Mouse (Mus musculus): ENCODE data around the gene Ptpro.
A peak's percentile ranks its signal among the peaks of the same experiment; 100 is the strongest.

Ptpro gene

DNA sequence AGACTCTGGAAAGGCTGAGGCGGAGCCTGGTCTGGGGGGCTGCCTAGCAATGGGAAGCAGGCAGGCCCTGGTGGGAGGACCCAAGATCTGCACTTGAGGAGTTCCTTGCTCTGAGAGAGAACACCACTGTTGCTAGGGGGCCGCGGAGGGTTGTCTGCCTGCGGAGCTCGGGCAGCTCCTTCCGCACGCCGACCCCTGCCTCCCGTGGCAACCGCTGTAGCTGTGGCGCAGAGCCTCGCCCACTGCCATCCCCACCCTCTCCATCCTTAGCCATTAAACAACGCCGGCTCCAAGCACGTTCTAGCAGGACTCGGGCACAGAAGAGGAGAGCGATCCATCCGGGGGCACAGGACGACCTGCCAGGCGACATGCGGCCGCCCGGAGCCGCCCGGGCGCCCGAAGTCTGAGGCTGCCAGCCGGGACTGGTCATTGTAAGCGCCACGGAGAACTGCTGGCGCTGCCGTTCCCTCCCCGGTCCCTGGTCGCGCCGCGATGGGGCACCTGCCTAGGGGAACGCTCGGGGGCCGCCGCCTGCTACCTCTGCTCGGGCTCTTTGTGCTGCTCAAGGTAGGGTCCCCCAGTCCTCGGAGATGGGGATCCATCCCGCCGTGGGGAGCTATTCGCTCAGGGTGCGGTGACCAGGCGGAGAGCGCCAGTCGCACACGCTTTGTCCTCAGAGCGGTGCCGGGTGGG lies at the start of gene Ptpro:
Gene Ptpro, plus strand, starts transcription at position 126 of the 693 bp plus-strand sequence.
- peak; percentile 47 for DNase-seq

DNA sequence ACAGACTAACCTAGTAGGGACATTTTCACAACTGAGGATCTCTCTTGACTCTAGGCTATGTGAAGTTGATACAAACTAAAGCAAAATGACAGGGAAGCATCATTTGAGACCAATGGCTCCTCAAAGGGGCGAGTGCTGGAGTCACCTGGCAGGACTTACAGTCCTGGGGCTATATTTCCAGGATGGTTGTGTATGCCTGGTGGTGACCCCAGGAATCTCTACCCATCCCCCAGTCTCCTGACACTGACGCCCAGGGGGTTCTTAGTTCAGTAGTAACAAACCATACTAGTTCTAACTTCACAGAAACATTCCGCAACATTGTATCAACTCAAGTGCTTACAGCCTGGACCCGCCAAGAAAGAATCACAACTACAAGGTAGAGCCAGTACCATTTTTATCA lies 49.5 kb upstream of the Ptpro start:
- DNase-seq, result no peak

DNA sequence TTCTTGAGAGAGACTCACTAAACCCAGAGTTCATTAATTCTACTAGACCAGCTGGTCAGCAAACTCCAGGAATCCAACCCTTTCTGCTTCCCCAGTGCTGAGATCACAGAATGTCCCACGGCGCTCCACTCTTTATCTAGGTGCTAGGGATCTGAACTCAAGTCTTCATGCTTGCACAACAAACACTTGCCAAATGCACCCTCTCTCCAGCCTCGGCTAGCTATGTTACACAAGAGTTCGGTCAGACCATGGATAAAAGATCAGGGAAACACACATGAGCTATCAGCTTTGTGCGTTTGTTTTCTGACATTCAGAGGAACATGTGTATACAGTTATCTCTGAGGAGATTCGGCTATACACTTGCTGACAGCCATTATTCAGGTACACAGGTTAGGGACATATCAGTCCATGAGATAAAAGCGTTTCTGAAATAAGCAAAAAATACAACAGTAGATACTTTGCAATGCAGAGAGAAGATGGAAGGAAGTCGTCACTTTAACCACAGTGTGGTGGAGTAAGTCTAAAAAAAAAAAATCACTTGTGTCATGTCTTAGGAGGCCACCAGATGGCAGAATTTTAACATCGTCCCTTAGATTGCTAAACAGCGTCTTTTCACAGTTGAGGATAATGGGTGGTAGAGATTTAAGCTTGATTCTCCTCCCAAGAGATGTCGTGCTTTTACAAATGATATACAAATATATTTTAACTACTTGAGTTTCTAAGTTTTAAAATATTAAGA lies 46.3 kb upstream of the Ptpro start:
- peak; percentile 15 for DNase-seq

DNA sequence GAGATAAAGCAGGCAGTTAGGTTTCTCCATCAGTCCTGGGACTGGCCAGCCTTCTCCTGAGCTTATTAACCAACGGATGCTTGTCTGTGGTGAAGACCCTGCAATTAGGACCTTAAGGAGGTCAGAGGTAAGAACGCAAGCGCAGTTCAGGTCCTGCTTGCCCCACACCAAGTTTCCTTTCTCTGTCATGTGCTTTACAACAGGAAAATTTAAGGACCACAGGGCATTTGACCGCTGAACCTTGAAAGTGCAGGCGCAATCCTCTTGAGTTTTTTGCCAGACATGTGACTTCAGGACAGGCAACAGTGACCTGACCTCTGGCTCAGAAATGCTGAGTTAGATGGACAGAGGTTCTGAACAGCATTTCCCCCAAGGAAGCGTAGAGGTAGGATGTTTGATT lies 45.0 kb upstream of the Ptpro start:
- DNase-seq, result no peak

DNA sequence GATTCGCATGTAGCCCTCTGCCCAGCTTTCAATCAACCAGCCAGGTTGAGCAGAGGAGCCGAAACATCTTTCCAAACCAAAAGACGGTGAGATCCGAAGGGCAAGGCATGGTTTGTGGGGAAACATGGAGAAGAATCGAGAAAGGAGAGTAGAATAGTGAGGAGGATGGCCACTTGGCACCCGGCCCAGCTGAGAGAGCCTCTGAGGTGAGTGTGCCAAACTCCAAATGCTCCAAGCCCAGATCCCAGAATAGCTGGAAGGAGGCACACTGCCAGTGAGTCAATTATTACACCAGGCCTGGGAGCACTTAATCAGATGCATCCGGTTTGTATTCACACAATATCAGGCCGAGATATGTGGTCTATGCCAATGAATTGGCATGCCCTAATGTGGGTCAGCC lies 42.1 kb upstream of the Ptpro start:
- DNase-seq, result peak; percentile 39

DNA sequence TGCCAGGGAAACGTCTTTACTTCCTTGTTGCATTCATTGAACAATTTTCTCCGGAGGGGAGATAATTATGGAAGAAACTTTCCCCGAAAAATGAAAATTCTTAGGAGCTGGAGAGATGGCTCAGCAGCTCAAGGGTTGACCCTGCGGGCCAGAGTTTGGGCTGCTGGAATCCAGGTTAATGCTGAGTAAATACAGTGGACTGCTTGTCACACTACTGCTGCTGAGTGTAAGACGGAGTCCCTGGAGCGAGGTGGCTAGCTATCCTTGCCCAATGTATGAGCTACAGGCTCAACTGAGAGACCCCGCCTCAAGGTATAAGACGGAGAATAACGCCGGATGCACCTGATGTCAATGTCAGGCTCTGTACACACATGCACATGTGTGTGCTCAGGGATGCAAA lies 41.1 kb upstream of the Ptpro start:
- DNase-seq, result no peak

DNA sequence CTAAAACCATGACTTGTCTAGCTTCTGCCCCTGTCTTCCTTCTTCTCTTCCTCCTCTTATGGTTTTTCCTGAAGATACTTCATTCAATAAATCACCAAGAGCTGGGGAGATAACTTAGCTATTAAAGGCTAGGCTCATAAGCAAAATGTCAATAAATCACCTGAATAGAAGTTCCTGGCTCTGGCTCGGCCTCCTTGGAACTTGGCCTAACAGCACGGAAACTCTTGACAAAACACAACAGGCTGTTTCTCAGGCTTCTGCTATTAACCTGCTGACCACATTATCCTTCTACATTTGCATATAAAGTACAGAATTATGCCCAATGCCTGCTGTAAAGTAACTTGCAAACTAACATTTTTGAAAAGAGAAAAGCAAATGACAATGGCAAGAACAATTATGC lies 40.7 kb upstream of the Ptpro start:
- DNase-seq, result no peak

DNA sequence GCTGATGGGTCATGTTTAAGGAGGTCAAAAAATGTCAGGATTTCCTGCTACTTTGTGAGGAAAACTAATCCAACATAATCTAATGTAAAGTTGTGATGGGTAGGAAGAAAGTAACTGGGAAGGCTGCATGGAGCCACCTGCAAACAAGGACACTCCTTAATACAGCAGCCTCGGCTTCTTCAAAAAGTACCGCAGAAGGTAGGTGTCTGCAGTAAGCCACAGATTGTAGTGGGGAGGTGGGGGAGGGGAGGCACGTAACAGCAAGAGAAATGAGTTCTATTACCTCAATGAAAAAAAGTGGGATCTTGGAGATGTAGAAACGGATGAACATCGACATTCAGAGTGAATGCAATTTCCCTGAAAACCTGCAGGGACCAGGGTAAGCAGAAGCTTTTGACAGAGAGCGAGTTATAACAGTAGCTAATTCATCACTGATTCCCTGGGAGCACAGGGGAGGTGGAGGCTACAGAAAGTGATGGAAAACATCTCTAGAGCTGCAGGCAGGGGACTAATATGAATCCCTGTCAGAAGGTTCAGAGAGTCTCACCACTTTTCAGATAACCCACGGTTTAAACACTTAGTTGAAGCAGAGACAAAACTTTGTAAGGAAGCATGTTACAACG lies 34.2 kb upstream of the Ptpro start:
- DNase-seq, result no peak

DNA sequence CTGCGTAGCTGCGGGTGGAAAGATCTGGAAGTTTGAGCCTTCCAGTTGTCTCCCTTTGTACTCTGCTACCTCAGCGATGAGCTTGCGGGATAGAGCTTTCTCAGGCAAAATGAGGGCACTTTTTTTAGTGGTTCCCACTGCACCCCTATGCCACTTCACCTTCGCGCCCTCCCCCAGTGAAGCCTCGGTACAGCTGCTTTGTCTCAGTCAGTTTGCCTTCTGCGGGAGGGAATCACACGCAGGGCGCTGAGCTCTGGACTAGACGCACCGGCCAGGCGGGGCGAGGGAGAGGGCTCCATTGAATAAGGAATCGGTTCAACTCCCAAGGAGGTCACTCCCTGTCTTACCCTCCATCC lies 746 bp downstream of the Ptpro start:
- peak; percentile 10 for DNase-seq

DNA sequence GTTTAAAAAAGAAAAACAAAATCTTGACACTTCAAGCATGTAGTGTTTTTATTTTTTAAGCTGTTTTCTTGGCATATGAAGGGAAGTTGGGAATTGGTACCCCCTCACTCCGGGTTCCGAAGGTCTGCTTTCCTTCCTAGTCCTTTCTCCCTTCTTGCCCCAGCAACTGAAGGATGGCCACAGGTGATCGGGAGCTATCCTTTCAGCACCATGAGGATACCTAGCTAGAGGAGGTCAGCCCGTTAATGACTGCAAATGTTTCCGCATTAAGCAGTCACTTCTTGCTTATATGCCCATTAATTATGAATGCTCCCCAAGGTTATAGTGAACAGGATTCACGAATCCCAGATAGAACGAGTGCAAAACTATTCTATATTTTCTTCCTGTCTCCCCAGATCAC lies 1.3 kb downstream of the Ptpro start:
- no peak for DNase-seq

DNA sequence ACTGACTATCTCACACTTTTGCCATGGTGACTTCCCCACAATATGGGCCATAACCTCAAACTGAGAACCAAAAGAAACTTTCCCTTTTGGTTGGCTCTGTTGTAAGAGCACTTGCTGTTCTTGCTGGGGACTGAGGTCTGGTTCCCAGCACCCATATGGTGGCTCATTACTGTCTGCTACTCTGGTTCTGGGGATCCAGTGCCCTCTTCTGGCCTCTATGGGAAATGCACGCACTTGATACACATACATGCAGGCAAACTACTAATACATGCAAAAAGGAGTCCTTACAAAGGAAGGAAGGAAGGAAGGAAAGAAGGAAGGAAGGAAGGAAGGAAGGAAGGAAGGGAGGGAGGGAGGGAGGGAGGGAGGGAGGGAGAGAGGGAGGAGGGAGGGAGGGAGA lies 8.9 kb downstream of the Ptpro start:
- DNase-seq, result no peak

DNA sequence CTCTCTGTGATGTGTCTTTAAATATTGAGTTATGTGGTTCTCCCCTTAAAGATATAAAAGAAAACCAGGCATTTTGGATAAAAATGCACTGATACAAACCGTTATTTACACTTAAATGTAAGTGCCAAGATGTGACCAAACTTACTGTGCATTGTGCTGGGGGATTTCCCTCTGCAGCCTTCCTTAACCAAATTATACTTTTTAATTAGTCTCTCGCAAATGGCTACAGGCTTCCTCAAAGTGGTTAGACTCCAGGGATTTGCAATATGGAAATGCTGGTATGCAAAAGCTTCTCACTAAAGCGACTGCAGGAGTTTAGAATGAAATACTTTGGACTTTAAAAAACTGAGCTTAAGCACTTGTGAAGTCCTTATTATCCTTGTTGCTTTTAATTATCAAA lies 10.0 kb downstream of the Ptpro start:
- no peak for DNase-seq

DNA sequence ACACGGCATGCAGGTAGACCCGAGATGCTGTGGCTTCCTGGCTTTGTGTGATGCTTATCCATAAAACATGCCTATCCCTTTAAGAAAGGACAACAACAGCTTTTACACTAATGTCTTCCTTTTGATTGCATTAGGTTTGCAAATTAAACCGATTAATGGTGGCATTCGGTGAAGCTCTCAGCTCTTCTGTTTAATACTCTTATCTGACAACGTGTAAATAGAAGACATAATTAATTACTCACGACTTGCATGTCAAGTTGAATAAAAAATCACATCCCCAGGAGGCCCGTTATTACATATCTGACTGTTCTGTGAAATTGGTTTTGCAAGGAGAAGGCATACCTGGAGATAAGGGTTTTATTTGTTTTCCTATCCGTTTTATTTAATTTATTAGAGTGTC lies 15.9 kb downstream of the Ptpro start:
- no peak for DNase-seq

DNA sequence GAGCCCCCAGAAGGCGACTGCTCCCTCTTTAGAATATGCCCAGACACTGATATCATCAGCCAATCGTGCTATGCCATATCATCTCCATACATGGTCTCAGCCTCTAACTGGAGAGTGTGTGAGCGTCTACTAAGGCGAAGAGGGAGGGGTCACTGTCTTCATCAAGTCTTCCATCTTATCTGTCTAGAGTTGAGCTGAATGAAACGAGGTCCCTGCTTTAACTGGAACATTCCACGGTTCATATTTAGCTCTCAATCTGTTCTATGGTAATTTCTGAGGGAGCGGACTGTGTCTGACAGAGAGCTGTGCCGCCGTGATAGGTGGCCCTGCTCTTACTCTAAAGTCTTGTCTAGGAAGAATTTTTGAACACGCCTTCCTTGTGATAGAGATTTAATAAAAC lies 16.5 kb downstream of the Ptpro start:
- DNase-seq, result no peak

DNA sequence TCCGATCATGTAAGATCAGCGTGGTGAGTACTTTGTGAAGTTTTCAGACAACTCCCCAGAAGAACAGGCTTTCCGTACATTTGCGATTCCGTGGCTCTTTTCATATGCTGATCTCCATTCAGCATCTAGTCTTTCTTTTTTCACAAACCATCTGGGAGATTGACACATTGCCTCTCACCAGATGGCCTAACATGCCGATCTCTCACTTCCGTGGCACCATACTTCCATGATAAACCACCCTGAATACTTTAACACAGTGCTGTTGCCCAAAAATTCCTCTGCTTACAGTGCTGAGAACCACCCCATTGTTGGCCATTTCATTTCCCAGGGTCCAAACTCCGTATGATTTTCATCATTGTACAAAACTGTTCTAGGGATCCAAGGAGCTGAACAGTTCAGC lies 20.4 kb downstream of the Ptpro start:
- DNase-seq, result no peak

DNA sequence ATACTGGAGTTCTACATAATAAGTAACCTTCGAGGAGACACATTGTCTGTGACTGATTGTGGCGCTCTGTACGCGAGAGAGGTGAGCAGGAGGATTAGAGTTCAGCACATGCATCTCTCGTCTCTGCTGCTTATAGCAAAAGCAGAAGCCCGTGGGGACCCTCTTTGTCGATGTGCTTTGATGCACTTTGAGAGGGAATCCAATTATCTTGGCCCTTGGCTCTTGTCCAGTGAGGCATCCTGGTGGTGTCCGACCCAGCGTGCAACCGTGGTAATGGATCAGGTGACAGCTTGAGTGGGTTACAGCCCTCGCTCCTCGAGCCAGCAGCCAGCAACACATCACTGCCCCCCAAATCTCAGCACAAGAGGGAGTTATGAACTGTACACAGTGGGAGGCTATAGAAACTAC lies 25.5 kb downstream of the Ptpro start:
- DNase-seq, result no peak

DNA sequence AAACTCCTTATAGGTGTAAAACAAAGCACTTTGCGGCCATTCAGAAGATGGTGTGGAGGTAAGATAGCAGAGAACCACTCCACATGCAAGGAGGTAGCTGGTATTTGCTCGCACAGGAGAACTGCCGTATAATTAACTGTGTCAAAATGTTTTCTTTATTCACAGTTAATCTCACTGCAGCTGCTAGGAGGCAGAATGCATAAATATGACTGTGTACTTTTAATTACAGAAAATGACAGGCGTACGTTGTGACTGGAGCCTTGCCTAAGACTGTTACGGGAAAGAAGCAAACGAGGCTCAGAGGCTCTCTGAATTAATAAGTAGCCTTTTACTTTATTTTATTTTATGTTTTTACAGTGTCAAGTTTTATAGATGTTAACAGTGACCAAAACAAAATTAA lies 27.5 kb downstream of the Ptpro start:
- DNase-seq, result no peak

DNA sequence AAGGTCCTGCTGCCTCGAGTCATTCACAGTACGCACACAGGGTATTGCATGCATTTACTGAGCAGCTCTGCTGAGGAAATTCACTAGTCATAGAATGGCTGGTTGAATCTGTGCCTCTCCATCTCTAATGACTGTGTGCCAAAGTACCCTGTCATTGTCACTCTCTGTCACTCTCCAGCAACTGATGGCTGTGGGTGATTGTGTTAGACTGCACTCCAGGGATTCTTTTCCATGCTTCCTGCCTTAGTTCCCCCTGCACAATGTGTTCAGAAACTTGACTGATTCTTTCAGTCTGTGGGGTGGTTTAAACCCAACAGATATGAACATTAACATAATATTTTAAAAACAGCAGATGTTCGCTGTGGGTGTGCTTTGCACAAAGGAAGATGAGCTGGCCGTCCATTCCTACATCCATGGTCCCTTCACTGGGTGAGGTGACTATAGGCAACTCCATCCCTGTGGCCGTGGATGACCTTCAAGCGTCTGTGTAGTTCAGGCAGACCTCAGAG lies 29.5 kb downstream of the Ptpro start:
- no peak for DNase-seq

DNA sequence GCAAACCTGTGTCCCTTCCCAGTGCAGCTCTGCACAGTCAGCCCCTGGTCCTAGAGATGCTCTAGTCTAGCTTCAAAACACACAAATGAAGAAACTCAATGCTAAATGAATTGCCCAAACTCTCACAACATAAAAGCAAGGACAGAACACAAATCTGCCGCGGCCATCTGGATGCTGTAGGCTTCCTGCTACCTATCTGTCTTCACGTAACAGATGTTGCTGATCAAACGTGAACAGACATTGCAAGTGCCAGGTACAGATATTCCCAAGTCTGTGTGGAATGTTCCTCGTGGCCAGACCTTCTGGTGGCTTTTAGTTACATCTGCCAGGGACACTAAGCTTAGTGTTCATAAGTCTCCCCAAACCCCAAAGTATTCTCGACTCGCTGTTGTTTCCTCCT lies 29.9 kb downstream of the Ptpro start:
- DNase-seq, result no peak

DNA sequence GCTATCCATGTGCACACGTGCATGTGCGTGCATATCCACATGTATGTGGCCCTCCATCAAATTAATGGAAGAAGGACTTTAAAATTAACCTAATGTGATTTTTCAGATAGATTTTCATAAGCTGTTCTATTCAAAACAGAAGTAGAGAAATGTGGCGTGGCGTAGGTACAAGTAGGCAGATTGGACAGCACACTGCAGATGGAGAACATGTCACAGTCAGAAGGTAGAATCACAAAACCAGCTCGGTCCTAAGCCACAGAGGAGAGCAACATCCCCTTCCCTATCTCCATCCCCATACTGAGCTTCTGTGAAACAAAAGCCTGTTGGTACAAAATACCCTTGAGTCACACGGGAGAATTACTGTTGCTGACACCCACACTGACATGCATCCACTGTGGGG lies 34.3 kb downstream of the Ptpro start:
- no peak for DNase-seq

DNA sequence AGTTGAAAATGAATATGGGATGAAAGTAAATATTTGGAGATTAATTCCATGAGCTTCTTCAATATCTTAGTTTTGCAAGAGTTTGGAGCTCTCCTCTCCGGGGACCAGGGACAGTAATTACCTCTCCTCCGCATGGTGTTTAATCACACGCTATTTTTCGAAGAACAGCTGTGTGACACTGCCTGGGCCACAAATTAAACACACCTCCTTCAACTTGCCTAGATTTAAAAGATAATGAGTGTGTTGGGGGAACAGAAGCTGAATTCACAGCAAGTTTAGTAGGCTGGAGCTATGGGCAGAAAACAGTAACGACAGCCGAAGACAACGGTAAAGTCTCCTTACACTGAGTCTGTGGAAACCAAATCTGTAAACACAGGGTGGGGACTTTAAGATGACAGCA lies 35.7 kb downstream of the Ptpro start:
- no peak for DNase-seq

DNA sequence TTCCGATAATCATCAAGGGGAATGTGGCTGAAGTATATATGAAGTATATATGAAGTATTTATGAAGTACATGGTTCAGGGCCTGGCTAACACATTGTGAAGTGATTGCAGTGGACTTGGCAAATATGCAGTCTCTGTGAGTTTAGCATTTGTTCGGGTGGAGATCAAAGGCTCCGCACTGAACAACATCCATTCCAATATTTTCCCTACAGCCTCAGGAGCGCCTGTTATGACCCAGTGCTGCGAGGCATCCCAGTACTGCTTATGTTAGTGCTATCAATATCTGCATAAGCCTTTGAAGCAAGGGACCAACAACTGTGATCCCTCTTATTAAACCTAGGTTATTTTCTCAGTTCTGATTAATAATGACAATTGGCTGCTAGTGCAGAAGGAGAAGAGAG lies 36.1 kb downstream of the Ptpro start:
- DNase-seq, result no peak

DNA sequence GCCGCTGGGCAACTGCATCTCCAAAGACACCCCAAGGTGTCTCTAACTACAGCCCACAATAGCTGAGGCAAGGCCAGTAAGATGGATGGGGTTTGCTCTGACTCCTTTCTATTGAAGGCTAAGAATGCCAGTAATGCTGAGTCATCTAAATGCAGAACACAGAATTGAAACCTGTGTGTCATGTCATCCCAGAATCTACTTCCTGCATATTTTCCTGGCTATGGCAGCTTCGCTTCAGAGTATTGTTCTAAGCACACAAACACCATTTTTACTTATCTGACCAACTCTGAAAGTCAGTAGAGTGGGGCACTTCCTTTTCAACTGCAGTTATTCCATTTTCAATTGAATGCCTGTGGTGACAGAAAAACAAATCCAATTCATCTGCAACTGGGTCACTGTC lies 40.3 kb downstream of the Ptpro start:
- DNase-seq, result no peak
